Mouse (Mus musculus): ENCODE measurements around the gene Elac2. TPM values are rescaled to one million over a fixed set of nuclear protein-coding genes. Genes with fewer than 3 reads are reported as not detected.

Gene Elac2
- total RNA-seq, 2 experiments from 2014 or later: 19.4 to 21.2 TPM

- DNase-seq: no peak
- intact Hi-C loops (cut with DNase I; ENCODE audit: low total_unique reads): no loop called here
Observed at GRCm38 (mm10) chr11:65006047-65006446, 27.2 kb downstream of the Elac2 start.

- intact Hi-C loops (cut with DNase I; ENCODE audit: low total_unique reads): no loop called here
- DNase-seq: no peak
Observed at GRCm38 (mm10) chr11:65013906-65014305, 35.1 kb downstream of the Elac2 start.

GRCm38 (mm10) chr11:65016754-65017153 is 37.9 kb downstream of the Elac2 start:
- intact Hi-C loops (cut with DNase I; ENCODE audit: low total_unique reads): no loop called here
- DNase-seq: no peak

- DNase-seq: no peak
- intact Hi-C loops (cut with DNase I; ENCODE audit: low total_unique reads): no loop called here
Observed at GRCm38 (mm10) chr11:65020744-65021143, 41.9 kb downstream of the Elac2 start.

- no peak for DNase-seq
- intact Hi-C loops (cut with DNase I; ENCODE audit: low total_unique reads): no loop called here
Observed at GRCm38 (mm10) chr11:65022771-65023170, 43.9 kb downstream of the Elac2 start.

- no peak for DNase-seq
Observed at GRCm38 (mm10) chr11:65028049-65028448, 49.2 kb downstream of the Elac2 start.

GRCm38 (mm10) chr11:65030201-65030600 is 51.4 kb downstream of the Elac2 start:
- intact Hi-C loops (cut with DNase I; ENCODE audit: low total_unique reads): no loop called here
- no peak for DNase-seq

More at GRCm38 (mm10) chr11:65028049-65028448, 49.2 kb downstream of the Elac2 start:
- intact Hi-C loops (cut with DNase I; ENCODE audit: low total_unique reads): no loop called here

- no peak for DNase-seq
- intact Hi-C loops (cut with DNase I; ENCODE audit: low total_unique reads): no loop called here
Observed at GRCm38 (mm10) chr11:65032221-65032620, 53.4 kb downstream of the Elac2 start.

GRCm38 (mm10) chr11:65038996-65039395 is 60.2 kb downstream of the Elac2 start:
- intact Hi-C loops (cut with DNase I; ENCODE audit: low total_unique reads): no loop called here
- no peak for DNase-seq

GRCm38 (mm10) chr11:65039517-65040095 is 60.8 kb downstream of the Elac2 start:
- no peak for DNase-seq
- intact Hi-C loops (cut with DNase I; ENCODE audit: low total_unique reads): no loop called here

GRCm38 (mm10) chr11:65040556-65040955 is 61.7 kb downstream of the Elac2 start:
- DNase-seq: no peak
- intact Hi-C loops (cut with DNase I; ENCODE audit: low total_unique reads): no loop called here

GRCm38 (mm10) chr11:65049090-65049489 is 70.3 kb downstream of the Elac2 start:
- intact Hi-C loops (cut with DNase I; ENCODE audit: low total_unique reads): no loop called here
- no peak for DNase-seq

- no peak for DNase-seq
- intact Hi-C loops (cut with DNase I; ENCODE audit: low total_unique reads): no loop called here
Observed at GRCm38 (mm10) chr11:65050819-65051218, 72.0 kb downstream of the Elac2 start.

Other genes starting within 250 kb of the Elac2 start
- not detected for gene 1700086D15Rik, start 180.9 kb downstream of the Elac2 start, total RNA-seq (2021)
- gene Arhgap44, start 183.9 kb downstream of the Elac2 start, total RNA-seq (2021): 1 to 10 TPM; 5.1 to 5.9 TPM

Data from gastrocnemius, postnatal 14 days (tissue).